Mouse (Mus musculus) liver, embryonic 13.5 days (tissue): Measurements from ENCODE around the gene Man2b1. TPM values are rescaled to one million over a fixed set of nuclear protein-coding genes. Genes with fewer than 3 reads are reported as not detected.

ENCODE experiments used
- ATAC-seq: fragments of 200-750 bp; cut with Nextera tagmentation; 2 replicates; pipeline ENCODE4 v1.8.0; 2017; ENCODE audit warnings: low read depth, mild to moderate bottlenecking, moderate number of reproducible peaks, moderate library complexity
- DNase-seq: peaks from one replicate; pipeline ENCODE4 v3.0.0; 2022
- H3K27ac ChIP-seq: fragments of 300-500 bp; sonication (generic); 2 replicates; pipeline ENCODE4 v1.5.1; 2015; ENCODE audit warnings: moderate library complexity, mild to moderate bottlenecking, inconsistent platforms
- H3K27me3 ChIP-seq: fragments of 300-500 bp; sonication (generic); 2 replicates; pipeline ENCODE4 v1.6.1; 2015; ENCODE audit warnings: mild to moderate bottlenecking, inconsistent platforms
- H3K36me3 ChIP-seq: fragments of 300-500 bp; sonication (generic); 2 replicates; pipeline ENCODE4 v1.6.1; 2015; ENCODE audit warnings: mild to moderate bottlenecking, inconsistent platforms
- H3K4me1 ChIP-seq: fragments of 300-500 bp; sonication (generic); replicated peaks from 2 replicates; pipeline ENCODE4 v1.6.1; 2015; ENCODE audit warnings: inconsistent platforms
- H3K4me2 ChIP-seq: fragments of 300-500 bp; sonication (generic); 2 replicates; pipeline ENCODE4 v1.6.1; 2015; ENCODE audit warnings: inconsistent platforms, mild to moderate bottlenecking, moderate library complexity
- H3K4me3 ChIP-seq: fragments of 300-500 bp; sonication (generic); replicated peaks from 2 replicates; pipeline ENCODE4 v1.5.1; 2015; ENCODE audit warnings: mild to moderate bottlenecking, inconsistent platforms
- H3K9ac ChIP-seq: fragments of 300-500 bp; sonication (generic); 2 replicates; pipeline ENCODE4 v1.6.1; 2015; ENCODE audit warnings: mild to moderate bottlenecking, inconsistent platforms
- H3K9me3 ChIP-seq: fragments of 300-500 bp; sonication (generic); replicated peaks from 2 replicates; pipeline ENCODE4 v1.6.1; 2016; ENCODE audit warnings: inconsistent platforms
- WGBS: fragments of 180-500 bp; shearing (Covaris S2); methylation state at CpG from one replicate; pipeline ENCODE4 v1.1.7; 2015; ENCODE audit not compliant: insufficient replicate concordance; 5-methylcytosine and 5-hydroxymethylcytosine counted together
- polyA plus RNA-seq: library from polyadenylated mRNA; unstranded; fragments of >200 nt; fragmentation: Nextera tagmentation; extraction: Ambion mirVana; gene quantifications from 2 replicates; pipeline ENCODE4 v1.2.1, GENCODE M21; 2015

Gene Man2b1
- 20.0 and 24.1 TPM in 2 replicates for polyA plus RNA-seq

DNA sequence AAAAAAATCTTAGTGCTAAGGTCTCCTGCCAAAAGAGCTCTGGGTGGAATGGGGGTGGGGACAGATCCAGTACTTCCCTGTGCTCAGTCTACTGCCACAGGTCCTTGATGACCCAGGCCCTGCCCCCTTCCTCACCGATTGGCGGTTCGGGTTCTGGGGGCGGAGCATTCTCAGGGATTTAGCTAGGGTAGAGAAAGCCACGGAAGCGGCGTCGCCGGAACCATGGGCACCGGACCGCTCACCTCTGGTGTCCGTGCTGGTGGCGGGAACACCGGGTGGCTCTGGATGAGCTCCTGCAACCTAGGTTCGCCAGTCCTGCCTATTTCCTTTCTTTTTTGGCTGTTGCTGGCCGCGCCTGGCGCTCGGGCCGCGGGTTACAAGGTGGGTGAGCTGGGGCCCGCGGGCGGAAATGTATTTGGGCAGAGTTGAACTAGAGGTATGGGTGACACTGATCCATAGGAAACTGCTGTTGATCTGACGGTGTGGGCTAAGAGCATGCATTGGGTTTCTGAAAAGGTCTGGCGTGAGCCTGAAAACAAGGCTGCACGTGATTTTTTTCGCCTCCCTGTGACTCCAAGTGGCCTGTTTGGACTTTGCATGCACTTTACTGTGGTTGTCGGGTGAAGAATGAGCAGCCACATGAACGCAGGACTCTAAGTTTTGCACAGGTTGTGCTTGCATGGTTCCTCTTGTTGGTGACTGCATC lies at the start of gene Man2b1:
Man2b1 (plus strand) TSS at position 163 of the 706 bp plus-strand sequence.
- Histone ChIP-seq H3K27me3 (no peaks in the 10 kb centered on the region), H3K27ac (peak within 1 kb of the TSS; percentile 82), H3K4me3 (peak within 1 kb of the TSS; percentile 92), H3K9ac (peak within 1 kb of the TSS; percentile 80), H3K9me3 (no peaks in the 10 kb centered on the region), H3K36me3 (peaks cover 38% of the 10 kb centered on the region), H3K4me2 (peak within 1 kb of the TSS; percentile 95), H3K4me1 (peaks cover 56% of the 10 kb centered on the region)
- under 1% methylated on average over 30 of the region's 30 CpGs for WGBS
- DNase-seq = peak; percentile 87
- peak; percentile 85 for ATAC-seq

- Histone ChIP-seq H3K27ac (peak overlapping the region; percentile 51), H3K36me3 (peaks cover 50% of the 10 kb centered on the region), H3K4me3 (no peak overlapping the region)
Observed at GRCm38 (mm10) chr8:85033867-85034266, 49.2 kb upstream of the Man2b1 start.

DNA sequence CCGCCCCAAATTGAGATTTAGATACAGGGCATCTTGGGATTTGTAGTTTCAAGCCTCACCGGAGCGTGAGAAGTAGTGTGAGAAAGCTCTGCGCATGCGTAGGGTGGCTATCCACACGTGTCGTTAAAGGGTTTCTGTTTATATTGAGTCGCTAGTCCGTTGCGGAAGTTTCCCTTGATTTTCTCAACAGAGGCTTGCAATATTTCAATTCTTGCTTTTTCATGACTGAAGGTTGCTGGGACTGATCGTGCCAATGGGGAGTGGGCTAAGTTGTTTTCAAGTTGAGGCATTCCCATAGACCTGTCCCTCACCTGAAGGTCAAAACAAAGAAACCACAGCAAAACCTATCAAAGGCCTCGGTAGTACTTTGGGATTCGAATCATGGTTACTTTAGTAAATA lies 48.3 kb upstream of the Man2b1 start:
- Histone ChIP-seq H3K4me3 (peak overlapping the region; percentile 86), H3K9me3 (no peaks in the 10 kb centered on the region), H3K9ac (peak overlapping the region; percentile 81), H3K36me3 (peaks cover 44% of the 10 kb centered on the region), H3K4me2 (peak overlapping the region; percentile 93), H3K27ac (peak overlapping the region; percentile 88), H3K4me1 (peaks cover 60% of the 10 kb centered on the region), H3K27me3 (no peaks in the 10 kb centered on the region)
- ATAC-seq (no peak), DNase-seq (peak; percentile 61)
- under 1% methylated on average over 13 of the region's 13 CpGs for WGBS

More at GRCm38 (mm10) chr8:85033867-85034266, 49.2 kb upstream of the Man2b1 start:
- no peaks in the 10 kb centered on the region for H3K9me3 ChIP-seq
- no peak for ATAC-seq
- peaks cover 61% of the 10 kb centered on the region for H3K4me1 ChIP-seq
- no peaks in the 10 kb centered on the region for H3K27me3 ChIP-seq
- H3K4me2 ChIP-seq = peak overlapping the region; percentile 93
- no peak for DNase-seq
- 41% methylated on average over 1 of the region's 1 CpGs for WGBS
- H3K9ac ChIP-seq = 0 out of 2 replicates have a peak overlapping the region, but pooled peaks have one; percentile 29

GRCm38 (mm10) chr8:85035165-85035727 lies 47.8 kb upstream of the Man2b1 start:
- H3K9me3 ChIP-seq = no peaks in the 10 kb centered on the region
- H3K36me3 ChIP-seq = peaks cover 44% of the 10 kb centered on the region
- DNase-seq = no peak
- WGBS = 4% methylated on average over 12 of the region's 12 CpGs
- no peak for ATAC-seq
- peak overlapping the region; percentile 93 for H3K4me2 ChIP-seq
- peak overlapping the region; percentile 81 for H3K9ac ChIP-seq
- peaks cover 60% of the 10 kb centered on the region for H3K4me1 ChIP-seq
- H3K27ac ChIP-seq = peak overlapping the region; percentile 88
- H3K27me3 ChIP-seq = no peaks in the 10 kb centered on the region
- peak overlapping the region; percentile 86 for H3K4me3 ChIP-seq

GRCm38 (mm10) chr8:85035728-85036310 lies 47.3 kb upstream of the Man2b1 start:
- WGBS = under 1% methylated on average over 15 of the region's 15 CpGs
- DNase-seq = peak; percentile 27
- peaks cover 64% of the 10 kb centered on the region for H3K4me1 ChIP-seq

DNA sequence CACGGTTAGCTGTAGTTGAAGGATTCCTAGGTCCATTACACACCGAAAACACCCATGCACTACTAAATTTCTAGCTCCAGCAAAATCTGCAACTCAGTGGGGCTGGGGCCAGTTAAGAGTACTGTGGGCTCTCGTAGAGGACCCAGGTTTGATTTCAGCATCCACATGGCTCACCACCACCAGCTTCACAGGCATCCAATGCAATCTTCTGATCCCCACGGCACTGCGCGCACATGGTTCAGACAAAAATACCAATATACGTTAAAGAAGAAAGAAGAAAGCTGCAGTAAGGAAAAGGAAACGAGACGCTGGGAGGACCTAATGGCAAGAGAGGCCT lies 46.7 kb upstream of the Man2b1 start:
- Histone ChIP-seq H3K36me3 (peaks cover 45% of the 10 kb centered on the region), H3K4me1 (peaks cover 69% of the 10 kb centered on the region), H3K4me2 (peak overlapping the region; percentile 93), H3K27ac (peak overlapping the region; percentile 88), H3K9ac (peak overlapping the region; percentile 81), H3K9me3 (no peaks in the 10 kb centered on the region), H3K27me3 (no peaks in the 10 kb centered on the region), H3K4me3 (peak overlapping the region; percentile 86)
- 0% methylated on average over 9 of the region's 9 CpGs for WGBS
- no peak for DNase-seq
- ATAC-seq = peak; percentile 32

More at GRCm38 (mm10) chr8:85035728-85036310, 47.3 kb upstream of the Man2b1 start:
- peak overlapping the region; percentile 86 for H3K4me3 ChIP-seq
- peak overlapping the region; percentile 93 for H3K4me2 ChIP-seq
- no peaks in the 10 kb centered on the region for H3K27me3 ChIP-seq
- peak overlapping the region; percentile 81 for H3K9ac ChIP-seq
- ATAC-seq = 0 out of 2 replicates have a peak, but pooled peaks have one; percentile 8
- H3K36me3 ChIP-seq = peaks cover 45% of the 10 kb centered on the region
- H3K27ac ChIP-seq = peak overlapping the region; percentile 88
- H3K9me3 ChIP-seq = no peaks in the 10 kb centered on the region

- ATAC-seq (peak; percentile 84), DNase-seq (peak; percentile 86)
- Histone ChIP-seq H3K4me2 (peak within 1 kb of the TSS; percentile 93), H3K9ac (peak within 1 kb of the TSS; percentile 93), H3K27me3 (no peaks in the 10 kb centered on the region), H3K4me1 (peaks cover 73% of the 10 kb centered on the region), H3K36me3 (peaks cover 45% of the 10 kb centered on the region), H3K27ac (peak within 1 kb of the TSS; percentile 97), H3K4me3 (peak within 1 kb of the TSS; percentile 86), H3K9me3 (no peaks in the 10 kb centered on the region)
- WGBS = under 1% methylated on average over 59 of the region's 59 CpGs
Observed at GRCm38 (mm10) chr8:85036718-85037365, 46.2 kb upstream of the Man2b1 start, which contains the start of gene Tnpo2. Gene Tnpo2, plus strand, starts transcription at chr8:85036915.

GRCm38 (mm10) chr8:85037366-85037680 lies 45.7 kb upstream of the Man2b1 start:
- Histone ChIP-seq H3K9ac (peak overlapping the region; percentile 93), H3K27ac (peak overlapping the region; percentile 97), H3K4me1 (peaks cover 71% of the 10 kb centered on the region), H3K4me3 (peak overlapping the region; percentile 86), H3K36me3 (peaks cover 45% of the 10 kb centered on the region), H3K9me3 (no peaks in the 10 kb centered on the region), H3K4me2 (peak overlapping the region; percentile 93), H3K27me3 (no peaks in the 10 kb centered on the region)
- ATAC-seq = peak; percentile 32
- no peak for DNase-seq
- under 1% methylated on average over 14 of the region's 14 CpGs for WGBS

- H3K36me3 ChIP-seq = peaks cover 45% of the 10 kb centered on the region
- peak overlapping the region; percentile 93 for H3K4me2 ChIP-seq
- H3K9me3 ChIP-seq = no peaks in the 10 kb centered on the region
- peak; percentile 40 for ATAC-seq
- H3K27ac ChIP-seq = peak overlapping the region; percentile 97
- peak overlapping the region; percentile 86 for H3K4me3 ChIP-seq
- H3K4me1 ChIP-seq = peaks cover 67% of the 10 kb centered on the region
- under 1% methylated on average over 57 of the region's 57 CpGs for WGBS
- H3K9ac ChIP-seq = peak overlapping the region; percentile 93
- H3K27me3 ChIP-seq = no peaks in the 10 kb centered on the region
- peak; percentile 62 for DNase-seq
Observed at GRCm38 (mm10) chr8:85037681-85038531, 45.2 kb upstream of the Man2b1 start.

DNA sequence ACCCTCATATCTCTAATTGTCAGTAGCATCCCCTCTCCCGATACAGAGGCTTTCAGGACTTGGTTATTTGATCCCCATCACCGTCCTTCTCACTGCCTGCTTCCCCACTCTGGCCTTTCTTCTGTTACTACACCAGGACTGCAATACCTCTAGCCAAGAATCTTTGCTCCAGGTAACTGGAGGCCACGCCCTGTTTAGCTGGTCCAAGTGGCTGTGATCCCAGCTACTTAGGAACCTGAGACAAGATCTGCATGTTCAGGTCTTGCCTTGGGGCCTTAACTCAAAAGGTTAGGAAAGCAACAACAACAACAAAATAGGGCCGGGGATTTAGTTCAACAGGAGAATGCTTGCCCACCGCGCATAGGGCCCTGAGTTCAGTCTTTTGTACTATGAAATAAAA lies 39.5 kb upstream of the Man2b1 start:
- peaks cover 92% of the 10 kb centered on the region for H3K36me3 ChIP-seq
- 88% methylated on average over 6 of the region's 6 CpGs for WGBS

More for the DNA sequence above, 39.5 kb upstream of the Man2b1 start:
- Histone ChIP-seq H3K4me1 (peaks cover 35% of the 10 kb centered on the region), H3K4me2 (no peak overlapping the region), H3K9ac (no peak overlapping the region), H3K9me3 (no peaks in the 10 kb centered on the region), H3K4me3 (no peak overlapping the region), H3K27me3 (no peaks in the 10 kb centered on the region), H3K27ac (no peak overlapping the region)
- DNase-seq = no peak
- ATAC-seq = no peak
